Mouse (Mus musculus) midbrain, embryonic 10.5 days (tissue): Measurements from ENCODE around the gene Limd1. TPM values are rescaled to one million over a fixed set of nuclear protein-coding genes. Genes with fewer than 3 reads are reported as not detected.

Experiments
- polyA plus RNA-seq: library from polyadenylated mRNA; unstranded; fragments of >200 nt; fragmentation: Nextera tagmentation; extraction: Ambion mirVana; gene quantifications from 2 replicates; pipeline ENCODE4 v1.2.1, GENCODE M21; 2016

Limd1 gene
- polyA plus RNA-seq, 1 experiment from 2014 or later = 50.1 TPM

Other genes starting within 250 kb of the Limd1 start
- gene Tmem158, start 217.9 kb upstream of the Limd1 start, polyA plus RNA-seq = 4.8 and 5.4 TPM in 2 replicates
- 584 and 607 TPM in 2 replicates for gene Lars2, start 111.8 kb upstream of the Limd1 start, polyA plus RNA-seq
- 44.0 and 47.1 TPM in 2 replicates for gene Sacm1l, start 51.1 kb downstream of the Limd1 start, polyA plus RNA-seq
- 0.20 and 0.30 TPM in 2 replicates for gene Slc6a20b, start 153.9 kb downstream of the Limd1 start, polyA plus RNA-seq
- gene Ccr9, start 199.7 kb downstream of the Limd1 start, polyA plus RNA-seq = 0.26 and 0.40 TPM in 2 replicates
- gene Slc6a20a, start 200.2 kb downstream of the Limd1 start, polyA plus RNA-seq = 2.7 and 3.5 TPM in 2 replicates
- gene Lztfl1, start 239.0 kb downstream of the Limd1 start, polyA plus RNA-seq = 40.2 and 43.9 TPM in 2 replicates